Mouse (Mus musculus) c-Kit-positive CD71-positive TER-119-positive erythroid progenitor cells, embryonic 14.5 days (primary cell): ENCODE results near the gene Gm5678.

Experiments
- DNase-seq: peaks from one replicate; pipeline ENCODE4 v3.0.0-alpha.2; 2013; ENCODE audit warnings: low spot score

Gene Gm5678

GRCm38 (mm10) chr16:93627761-93628400 is at the start of gene Gm5678:
Gene Gm5678, plus strand, starts transcription at chr16:93628097.
- no peak for DNase-seq

GRCm38 (mm10) chr16:93578346-93579005 is 49.4 kb upstream of the Gm5678 start:
- DNase-seq, result no peak

GRCm38 (mm10) chr16:93581125-93581524 is 46.8 kb upstream of the Gm5678 start:
- no peak for DNase-seq

GRCm38 (mm10) chr16:93584976-93585702 is 42.8 kb upstream of the Gm5678 start:
- no peak for DNase-seq

GRCm38 (mm10) chr16:93585703-93586205 is 42.1 kb upstream of the Gm5678 start:
- no peak for DNase-seq

GRCm38 (mm10) chr16:93586382-93586781 is 41.5 kb upstream of the Gm5678 start:
- no peak for DNase-seq

- DNase-seq, result no peak
Observed at GRCm38 (mm10) chr16:93588281-93588680, 39.6 kb upstream of the Gm5678 start.

- no peak for DNase-seq
Observed at GRCm38 (mm10) chr16:93590915-93591314, 37.0 kb upstream of the Gm5678 start.

- DNase-seq, result no peak
Observed at GRCm38 (mm10) chr16:93591450-93592430, 36.2 kb upstream of the Gm5678 start.

GRCm38 (mm10) chr16:93592711-93593110 is 35.2 kb upstream of the Gm5678 start:
- no peak for DNase-seq

- no peak for DNase-seq
Observed at GRCm38 (mm10) chr16:93593406-93593805, 34.5 kb upstream of the Gm5678 start.

- DNase-seq, result no peak
Observed at GRCm38 (mm10) chr16:93594448-93594847, 33.4 kb upstream of the Gm5678 start.

- no peak for DNase-seq
Observed at GRCm38 (mm10) chr16:93595766-93596165, 32.1 kb upstream of the Gm5678 start.

GRCm38 (mm10) chr16:93596807-93597206 is 31.1 kb upstream of the Gm5678 start:
- no peak for DNase-seq

- no peak for DNase-seq
Observed at GRCm38 (mm10) chr16:93597551-93597950, 30.3 kb upstream of the Gm5678 start.

- DNase-seq, result no peak
Observed at GRCm38 (mm10) chr16:93599461-93599860, 28.4 kb upstream of the Gm5678 start.

GRCm38 (mm10) chr16:93603439-93604212 is 24.3 kb upstream of the Gm5678 start, which contains the start of gene Setd4:
Gene Setd4, minus strand, starts transcription at chr16:93604063.
- DNase-seq, result peak; percentile 81

GRCm38 (mm10) chr16:93604481-93604969 is 23.4 kb upstream of the Gm5678 start:
- DNase-seq, result peak; percentile 38

- no peak for DNase-seq
Observed at GRCm38 (mm10) chr16:93605553-93605952, 22.3 kb upstream of the Gm5678 start, which contains the start of gene Cbr1. Gene Cbr1, plus strand, starts transcription at chr16:93605853.

GRCm38 (mm10) chr16:93606146-93606545 is 21.8 kb upstream of the Gm5678 start:
- no peak for DNase-seq
